ENCODE assay signal across 18 mouse cellular contexts in the genomic region with DNA sequence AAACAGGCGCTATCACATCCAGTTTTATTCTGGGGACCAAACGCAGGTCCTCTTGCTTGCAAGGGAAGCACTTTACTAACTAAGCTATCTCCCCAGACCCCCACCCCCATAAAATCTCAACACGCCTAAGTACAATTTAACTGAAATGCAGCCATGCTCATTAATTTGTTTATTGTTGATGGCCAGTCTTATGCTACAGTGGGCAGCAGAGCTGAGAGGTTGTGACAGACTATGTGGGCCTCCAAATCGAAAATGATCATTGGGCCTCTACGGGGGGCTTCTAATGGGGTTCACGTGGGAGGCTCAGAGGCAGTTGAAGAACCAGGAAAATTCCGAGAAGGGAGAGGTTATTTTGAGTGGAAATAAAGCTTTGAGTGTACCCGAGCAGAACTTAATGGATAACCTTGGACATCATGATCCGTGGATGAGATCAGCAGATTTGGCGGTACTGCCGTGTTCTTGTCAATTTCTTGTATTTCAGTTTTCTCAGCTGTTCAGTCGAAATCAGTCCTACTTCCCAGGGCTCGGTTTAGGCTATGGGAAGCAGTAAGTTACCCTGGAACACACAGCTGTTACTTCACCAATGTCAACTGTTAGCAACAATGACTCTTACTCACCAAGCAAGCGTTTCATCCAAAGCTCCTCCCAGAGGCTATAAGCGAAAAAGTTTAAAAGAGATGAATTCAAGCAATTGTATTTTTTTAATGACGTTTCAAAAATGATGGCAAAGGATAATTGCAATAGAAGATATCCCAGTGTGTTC.
A peak's percentile ranks its signal among the peaks of the same experiment; 100 is the strongest.
DNase-seq lines count a peak whose midpoint lies in the region; TF ChIP-seq lines count a peak whose summit lies in the region.
"Had no signal": no experiment of that assay in that cellular context is flagged by ENCODE, and none has a peak within 500 bp of the region (broad histone marks: within the 10 kb centered on the region; RNA-seq: fewer than 3 reads in every experiment).

No protein-coding gene starts in this region.

- TF ChIP-seq POLR2A in kidney, adult 2 months (IDR thresholded peaks at IDR 0.05; ENCODE audit: low read depth, low read length): no peak
- no peak for TF ChIP-seq POLR2A in testis, adult 2 months (IDR thresholded peaks at IDR 0.05; ENCODE audit: control insufficient read depth, low read depth, low read length)

- DNase-seq in kidney, adult 2 months: peak; percentile 50
- DNase-seq in kidney, adult 9 months: no peak
- no peak for DNase-seq in testis, postnatal 14 days (ENCODE audit: low spot score)
- DNase-seq in retina, embryonic 14.5 days (ENCODE audit: low spot score): peak; percentile 92
- no peak for DNase-seq in urinary bladder, postnatal 10 days (ENCODE audit: low spot score)
- DNase-seq: adrenal gland, adult 8-10 months; adrenal gland, postnatal 36 days; cerebellum, adult 2 months; cerebellum, postnatal 10 days; gastrocnemius, adult 2 months; gastrocnemius, postnatal 36 days; heart, adult 18-20 months; heart, postnatal 14 days had no signal

- 67% methylated on average over 16 of the region's 16 CpGs for WGBS in kidney, adult 2 months

- no peak overlapping the region for H3K4me3 ChIP-seq in kidney, adult 2 months (ENCODE audit: insufficient read depth, low read depth, low read length)
- no peak overlapping the region for H3K4me3 ChIP-seq in testis, adult 2 months (ENCODE audit: control insufficient read depth, low read depth, low read length)
- H3K4me3 ChIP-seq: forebrain, embryonic 13.5 days; gastrocnemius, adult 2 months; heart, embryonic 15.5 days; hindbrain, embryonic 13.5 days had no signal

- H3K27me3 ChIP-seq in kidney, adult 2 months (replicated peaks; ENCODE audit: control insufficient read depth, insufficient read depth, low read length): no peaks in the 10 kb centered on the region
- no peaks in the 10 kb centered on the region for H3K27me3 ChIP-seq in testis, adult 2 months (ENCODE audit: control insufficient read depth, insufficient read depth, low read length)
- H3K27me3 ChIP-seq: forebrain, embryonic 13.5 days; heart, embryonic 15.5 days; hindbrain, embryonic 13.5 days had no signal

- H3K4me1 ChIP-seq in kidney, adult 2 months (ENCODE audit: control insufficient read depth, insufficient read depth, low read length): peaks cover 6% of the 10 kb centered on the region; the same call in 1 of the 2 replicates
- H3K4me1 ChIP-seq in testis, adult 2 months (ENCODE audit: control insufficient read depth, insufficient read depth, low read length): no peaks in the 10 kb centered on the region

- no peaks in the 10 kb centered on the region for H3K36me3 ChIP-seq in kidney, adult 2 months (ENCODE audit: control insufficient read depth, insufficient read depth, low read length)
- H3K36me3 ChIP-seq in testis, adult 2 months (ENCODE audit: control insufficient read depth, insufficient read depth, low read length): no peaks in the 10 kb centered on the region
- H3K36me3 ChIP-seq: heart, embryonic 15.5 days; hindbrain, embryonic 13.5 days had no signal

- no peak overlapping the region for H3K27ac ChIP-seq in kidney, adult 2 months (ENCODE audit: insufficient read depth, low read depth, low read length)
- H3K27ac ChIP-seq in testis, adult 2 months (ENCODE audit: control insufficient read depth, insufficient read depth, low read depth, low read length): peak overlapping the region; percentile 64; the same call in 1 of the 2 replicates
- H3K27ac ChIP-seq: forebrain, embryonic 13.5 days; gastrocnemius, adult 2 months; heart, embryonic 15.5 days; hindbrain, postnatal 0 days had no signal

- TF ChIP-seq CTCF in kidney, adult 2 months (conservative IDR thresholded peaks at IDR 0.05; ENCODE audit: insufficient read depth, insufficient read length, low read depth, low read length): no peak
- no peak for TF ChIP-seq CTCF in testis, adult 2 months (IDR thresholded peaks at IDR 0.05; ENCODE audit: control insufficient read depth, insufficient read depth, insufficient replicate concordance, low read depth, low read length)

Comparison
In these comparisons a context has a peak if more than half of its experiments do, and no peak if none do; other contexts are left out.
1. DNase-seq: peak in kidney, adult 2 months (single experiment) and retina, embryonic 14.5 days (single experiment); none in kidney, adult 9 months (single experiment), testis, postnatal 14 days (single experiment) and urinary bladder, postnatal 10 days (single experiment).